Mouse (Mus musculus) embryonic facial prominence, embryonic 10.5 days (tissue): ENCODE measurements at regions not wholly inside any gene's neighbourhood (a gene's known extent, or its start where the extent isn't known, plus 50 kb on each side); places are given as distances from the start of the nearest gene placed in this dataset.

Experiments used
- DNase-seq: peaks from one replicate; pipeline ENCODE4 v3.0.0-alpha.2; 2017; ENCODE audit warnings: low spot score
- H3K27ac ChIP-seq: fragments of 300-500 bp; sonication (generic); replicated peaks from 2 replicates; pipeline ENCODE4 v1.5.1; 2016; ENCODE audit warnings: mild to moderate bottlenecking
- H3K27me3 ChIP-seq: fragments of 300-500 bp; sonication (generic); replicated peaks from 2 replicates; pipeline ENCODE4 v1.6.1; 2016; ENCODE audit warnings: low read depth, mild to moderate bottlenecking; ENCODE audit not compliant: poor library complexity, severe bottlenecking
- H3K36me3 ChIP-seq: fragments of 300-500 bp; sonication (generic); replicated peaks from 2 replicates; pipeline ENCODE4 v1.6.1; 2016; ENCODE audit warnings: mild to moderate bottlenecking, moderate library complexity
- H3K4me1 ChIP-seq: fragments of 300-500 bp; sonication (generic); 2 replicates; pipeline ENCODE4 v1.6.1; 2016
- H3K4me3 ChIP-seq: fragments of 300-500 bp; sonication (generic); 2 replicates; pipeline ENCODE4 v1.5.1; 2016; ENCODE audit warnings: mild to moderate bottlenecking, moderate library complexity
- H3K9me3 ChIP-seq: fragments of 300-500 bp; sonication (generic); 2 replicates; pipeline ENCODE4 v1.6.1; 2016; ENCODE audit warnings: mild to moderate bottlenecking
- WGBS: fragments of 180-500 bp; shearing (Covaris S2); methylation state at CpG from one replicate; pipeline ENCODE4 v1.1.7; 2016; 5-methylcytosine and 5-hydroxymethylcytosine counted together

DNA sequence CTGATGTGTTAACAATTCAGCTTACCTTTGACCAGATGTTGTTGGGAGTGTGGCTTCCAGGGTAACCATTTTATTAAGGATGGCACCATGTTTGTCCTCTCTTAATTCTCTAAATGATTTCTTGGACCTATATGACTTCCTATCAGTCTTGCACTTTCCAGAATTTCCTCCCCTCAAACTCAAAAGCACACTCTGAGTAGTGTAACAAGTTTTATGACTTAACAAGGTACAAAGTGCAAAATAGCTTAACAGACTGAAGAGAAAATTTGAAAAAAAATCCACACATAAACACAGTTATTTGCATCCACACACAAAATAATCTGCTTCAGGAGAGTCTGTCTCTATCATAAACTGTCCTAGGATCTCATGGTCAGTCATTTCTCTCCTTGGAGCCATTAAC is 251.0 kb upstream of the Kirrel3 start:
- DNase-seq, result no peak
- Histone ChIP-seq H3K9me3 (no peaks in the 10 kb centered on the region), H3K27me3 (no peaks in the 10 kb centered on the region), H3K4me3 (no peak overlapping the region), H3K36me3 (no peaks in the 10 kb centered on the region), H3K27ac (no peak overlapping the region), H3K4me1 (no peaks in the 10 kb centered on the region)

GRCm38 (mm10) chr9:34239531-34239930 is 246.2 kb upstream of the Kirrel3 start:
- Histone ChIP-seq H3K4me1 (no peaks in the 10 kb centered on the region), H3K36me3 (no peaks in the 10 kb centered on the region), H3K4me3 (no peak overlapping the region), H3K27me3 (no peaks in the 10 kb centered on the region), H3K27ac (no peak overlapping the region), H3K9me3 (no peaks in the 10 kb centered on the region)
- 86% methylated on average over 2 of the region's 2 CpGs for WGBS
- no peak for DNase-seq

- H3K27me3 ChIP-seq, result no peaks in the 10 kb centered on the region
- H3K9me3 ChIP-seq, result no peaks in the 10 kb centered on the region
- DNase-seq, result no peak
- no peaks in the 10 kb centered on the region for H3K4me1 ChIP-seq
- no peak overlapping the region for H3K4me3 ChIP-seq
- no peaks in the 10 kb centered on the region for H3K36me3 ChIP-seq
- WGBS, result 75% methylated on average over 2 of the region's 2 CpGs
- no peak overlapping the region for H3K27ac ChIP-seq
Measured at GRCm38 (mm10) chr9:34243674-34244073, 242.0 kb upstream of the Kirrel3 start.

- H3K36me3 ChIP-seq, result no peaks in the 10 kb centered on the region
- no peaks in the 10 kb centered on the region for H3K27me3 ChIP-seq
- no peak for DNase-seq
- WGBS, result 89% methylated on average over 5 of the region's 5 CpGs
- no peak overlapping the region for H3K27ac ChIP-seq
- H3K4me3 ChIP-seq, result no peak overlapping the region
- no peaks in the 10 kb centered on the region for H3K4me1 ChIP-seq
- no peaks in the 10 kb centered on the region for H3K9me3 ChIP-seq
Measured at GRCm38 (mm10) chr9:34244576-34244975, 241.1 kb upstream of the Kirrel3 start.

- H3K4me1 ChIP-seq, result no peaks in the 10 kb centered on the region
- no peaks in the 10 kb centered on the region for H3K9me3 ChIP-seq
- no peak overlapping the region for H3K4me3 ChIP-seq
- H3K27ac ChIP-seq, result no peak overlapping the region
- no peaks in the 10 kb centered on the region for H3K36me3 ChIP-seq
- H3K27me3 ChIP-seq, result no peaks in the 10 kb centered on the region
- WGBS, result 69% methylated on average over 2 of the region's 2 CpGs
- DNase-seq, result no peak
Measured at GRCm38 (mm10) chr9:34252796-34253195, 232.9 kb upstream of the Kirrel3 start.

- Histone ChIP-seq H3K4me3 (no peak overlapping the region), H3K4me1 (peaks cover 5% of the 10 kb centered on the region; the same call in 1 of the 2 replicates), H3K27me3 (no peaks in the 10 kb centered on the region), H3K36me3 (no peaks in the 10 kb centered on the region), H3K27ac (no peak overlapping the region), H3K9me3 (no peaks in the 10 kb centered on the region)
- no peak for DNase-seq
- 53% methylated on average over 2 of the region's 2 CpGs for WGBS
Measured at GRCm38 (mm10) chr9:34258492-34258891, 227.2 kb upstream of the Kirrel3 start.

GRCm38 (mm10) chr9:34278068-34278467 is 207.6 kb upstream of the Kirrel3 start:
- DNase-seq, result no peak
- no peaks in the 10 kb centered on the region for H3K36me3 ChIP-seq
- 90% methylated on average over 5 of the region's 5 CpGs for WGBS
- no peaks in the 10 kb centered on the region for H3K9me3 ChIP-seq
- no peaks in the 10 kb centered on the region for H3K27me3 ChIP-seq
- H3K27ac ChIP-seq, result no peak overlapping the region
- H3K4me1 ChIP-seq, result peaks cover 9% of the 10 kb centered on the region
- no peak overlapping the region for H3K4me3 ChIP-seq

DNA sequence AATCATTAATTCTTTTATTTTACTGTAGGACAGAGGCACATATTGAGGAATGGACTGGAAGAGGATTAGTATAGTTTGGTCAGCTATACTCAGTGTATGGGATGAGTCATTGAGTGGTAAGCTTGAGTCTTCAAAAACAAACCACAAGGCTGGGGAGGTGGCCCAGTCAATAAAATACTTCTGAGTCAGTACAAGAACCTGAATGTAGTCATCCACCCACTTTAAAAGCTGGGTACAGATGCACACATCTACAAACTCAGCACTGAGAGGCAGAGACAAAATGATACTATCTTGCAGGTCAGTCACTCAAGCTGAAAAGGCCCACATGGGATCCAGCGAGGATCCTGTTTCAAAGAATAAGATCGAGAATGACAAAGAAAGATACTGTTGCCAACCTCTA is 206.3 kb upstream of the Kirrel3 start:
- Histone ChIP-seq H3K36me3 (no peaks in the 10 kb centered on the region), H3K27me3 (no peaks in the 10 kb centered on the region), H3K4me1 (peaks cover 9% of the 10 kb centered on the region), H3K4me3 (no peak overlapping the region), H3K27ac (no peak overlapping the region), H3K9me3 (no peaks in the 10 kb centered on the region)
- DNase-seq, result no peak
- WGBS, result 81% methylated on average over 2 of the region's 2 CpGs

DNA sequence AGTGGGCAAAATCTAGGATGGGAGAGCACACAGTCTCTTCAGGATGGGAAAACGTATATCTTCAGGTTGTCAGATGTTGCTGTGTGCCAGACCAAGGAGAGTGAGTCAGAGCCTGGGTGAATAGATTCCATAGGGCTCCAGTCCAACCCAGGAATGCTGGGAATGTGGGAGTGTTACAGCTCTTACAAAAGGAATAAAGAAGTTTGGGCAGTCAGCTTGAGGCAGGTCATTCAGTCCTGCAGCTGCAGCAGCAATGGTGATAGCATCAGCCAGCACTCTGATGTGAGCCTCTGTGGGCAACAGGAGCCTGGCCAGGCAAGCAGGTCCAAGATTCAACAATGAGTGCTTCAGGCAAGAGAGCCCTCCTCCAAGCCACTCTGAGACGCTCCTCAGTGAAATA is 205.8 kb upstream of the Kirrel3 start:
- 43% methylated on average over 2 of the region's 2 CpGs for WGBS
- H3K36me3 ChIP-seq, result no peaks in the 10 kb centered on the region
- H3K27ac ChIP-seq, result no peak overlapping the region
- DNase-seq, result peak; percentile 9
- no peak overlapping the region for H3K4me3 ChIP-seq
- no peaks in the 10 kb centered on the region for H3K27me3 ChIP-seq
- H3K4me1 ChIP-seq, result peaks cover 9% of the 10 kb centered on the region
- H3K9me3 ChIP-seq, result no peaks in the 10 kb centered on the region

DNA sequence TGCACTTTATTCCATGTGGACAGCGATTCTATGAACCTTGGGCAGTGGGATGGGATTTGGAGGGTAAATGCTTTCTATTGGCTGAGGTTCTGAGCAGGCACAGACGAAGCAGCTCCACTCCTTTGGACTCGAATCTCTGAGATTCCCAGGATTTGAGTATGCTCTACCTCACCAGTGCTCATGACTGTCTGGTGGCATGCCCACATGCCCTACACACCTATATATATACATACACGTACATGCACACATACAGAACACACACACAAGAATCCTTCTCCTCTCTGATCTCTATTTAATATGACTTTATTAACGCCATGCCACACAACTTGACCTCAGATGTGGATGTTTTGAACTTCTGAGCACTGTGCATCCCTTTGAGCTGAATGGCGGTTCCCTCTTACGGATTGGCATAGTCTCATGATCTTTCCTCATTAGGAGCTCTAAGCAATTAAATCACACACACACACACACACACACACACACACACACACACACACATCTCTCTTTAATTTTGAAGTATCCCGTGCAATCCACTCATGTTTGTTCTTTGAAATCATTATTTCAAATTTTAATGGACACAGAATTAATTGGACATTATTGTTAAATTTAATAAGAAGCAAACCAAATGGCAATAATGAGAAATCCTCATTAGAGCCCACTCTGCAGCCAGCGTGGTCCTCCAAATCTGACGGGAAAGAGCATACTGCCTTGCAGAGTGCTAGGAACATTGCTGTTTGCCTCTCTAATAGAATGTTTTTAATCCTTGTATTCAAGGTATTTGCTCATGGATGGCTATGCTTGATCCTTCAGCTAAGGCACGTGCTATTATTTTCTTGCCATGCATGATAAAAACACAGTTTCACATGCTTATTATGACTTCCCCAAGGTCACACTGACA is 205.1 kb upstream of the Kirrel3 start:
- 83% methylated on average over 11 of the region's 11 CpGs for WGBS
- no peak for DNase-seq
- H3K27ac ChIP-seq, result no peak overlapping the region
- H3K36me3 ChIP-seq, result no peaks in the 10 kb centered on the region
- H3K4me1 ChIP-seq, result peaks cover 9% of the 10 kb centered on the region
- H3K27me3 ChIP-seq, result no peaks in the 10 kb centered on the region
- no peaks in the 10 kb centered on the region for H3K9me3 ChIP-seq
- H3K4me3 ChIP-seq, result no peak overlapping the region

- DNase-seq, result no peak
Measured at GRCm38 (mm10) chr9:34323571-34323970, 162.1 kb upstream of the Kirrel3 start.

GRCm38 (mm10) chr9:34328723-34329122 is 157.0 kb upstream of the Kirrel3 start:
- peaks cover 5% of the 10 kb centered on the region for H3K4me1 ChIP-seq
- H3K27ac ChIP-seq, result no peak overlapping the region
- no peak for DNase-seq
- H3K27me3 ChIP-seq, result no peaks in the 10 kb centered on the region
- no peak overlapping the region for H3K4me3 ChIP-seq
- no peaks in the 10 kb centered on the region for H3K36me3 ChIP-seq
- no peaks in the 10 kb centered on the region for H3K9me3 ChIP-seq
- 83% methylated on average over 1 of the region's 1 CpGs for WGBS

More at GRCm38 (mm10) chr9:34323571-34323970, 162.1 kb upstream of the Kirrel3 start:
- Histone ChIP-seq H3K36me3 (no peaks in the 10 kb centered on the region), H3K9me3 (no peaks in the 10 kb centered on the region), H3K4me1 (peaks cover 5% of the 10 kb centered on the region), H3K27ac (no peak overlapping the region), H3K27me3 (no peaks in the 10 kb centered on the region), H3K4me3 (no peak overlapping the region)
- WGBS, result 34% methylated on average over 1 of the region's 1 CpGs

- Histone ChIP-seq H3K36me3 (no peaks in the 10 kb centered on the region), H3K9me3 (no peaks in the 10 kb centered on the region), H3K27ac (no peak overlapping the region), H3K4me1 (no peaks in the 10 kb centered on the region), H3K4me3 (no peak overlapping the region), H3K27me3 (no peaks in the 10 kb centered on the region)
- no peak for DNase-seq
Measured at GRCm38 (mm10) chr9:34334112-34334511, 151.6 kb upstream of the Kirrel3 start.
